Mouse (Mus musculus): ENCODE data around the gene Phf21a.
"Not testable (repeated sequence)": the region's sequence is repeated elsewhere in the genome, so short reads cannot be mapped to it uniquely, and the experiment has no call there.

Phf21a gene

DNA sequence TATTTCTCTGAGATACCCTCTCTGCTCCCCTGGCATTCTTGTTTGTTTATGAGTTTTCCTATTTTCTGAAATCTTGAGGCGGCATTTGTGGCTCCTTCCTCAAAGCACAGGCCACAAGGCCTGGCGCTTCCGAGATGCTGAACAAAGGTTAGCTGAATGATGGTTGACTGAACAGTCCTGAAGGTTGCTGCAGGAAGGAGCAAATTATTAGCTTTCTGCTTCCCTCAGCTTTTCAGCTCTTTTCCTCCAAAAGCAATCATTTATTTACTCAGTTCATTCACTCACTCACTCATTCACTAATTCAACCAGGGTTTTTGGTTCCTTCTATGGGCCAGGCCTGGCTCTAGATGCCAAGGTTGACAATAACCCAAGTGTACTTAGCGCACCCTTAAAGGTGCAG, 10.7 kb upstream of the Phf21a start:
- DNase-seq (ENCODE audit: low spot score in 2 of 2): no peak

DNA sequence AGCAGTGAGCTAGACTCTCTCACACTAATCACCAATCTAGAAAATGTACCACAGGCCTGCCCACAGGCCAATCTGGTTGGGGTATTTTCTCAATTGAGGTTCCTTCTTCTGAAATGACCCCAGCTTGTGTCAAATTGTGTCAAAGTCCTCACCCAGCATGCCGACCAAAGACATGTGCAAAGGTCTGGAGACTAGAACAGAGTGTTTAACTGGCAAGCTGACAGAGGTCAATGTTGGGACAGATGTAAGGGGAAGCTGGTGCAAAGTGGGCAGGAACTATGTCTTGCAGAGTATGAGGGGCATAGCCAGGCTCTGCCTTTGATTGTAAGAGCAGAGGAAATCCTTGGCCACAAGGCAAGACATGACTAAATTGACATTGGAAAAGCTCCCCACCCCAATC, 7.2 kb upstream of the Phf21a start:
- DNase-seq (ENCODE audit: low spot score in 2 of 2): no peak

DNA sequence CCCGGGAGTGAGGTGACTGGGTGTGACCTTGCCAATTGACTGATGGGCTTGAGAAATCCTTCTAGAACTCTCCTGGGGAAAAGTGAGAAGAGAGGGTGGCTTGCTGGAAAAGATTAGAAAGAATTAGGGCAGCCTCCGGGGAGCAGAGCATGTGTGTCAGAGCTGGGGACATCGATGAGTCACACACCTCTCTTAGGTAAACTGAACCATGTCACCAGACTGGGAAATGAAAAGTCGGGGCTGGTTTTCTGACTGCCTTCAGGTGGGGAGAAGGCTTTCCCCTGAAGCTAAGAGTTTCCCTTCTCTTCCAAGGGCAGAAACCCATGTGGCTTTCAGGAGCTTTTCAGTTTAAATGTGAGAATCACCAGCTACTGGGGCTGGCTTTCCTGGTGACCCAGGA, 5.9 kb upstream of the Phf21a start:
- DNase-seq (ENCODE audit: low spot score in 2 of 2): no peak

- peak; percentile 18 to 43 for DNase-seq (ENCODE audit: low spot score in 2 of 2)
Observed at GRCm38 (mm10) chr2:92089782-92090181, 3.1 kb upstream of the Phf21a start.

- DNase-seq (ENCODE audit: low spot score in 2 of 2): not testable (repeated sequence)
Observed at GRCm38 (mm10) chr2:92093503-92093902, 586 bp downstream of the Phf21a start.

- no peak for DNase-seq (ENCODE audit: low spot score in 2 of 2)
Observed at GRCm38 (mm10) chr2:92094078-92094477, 1.2 kb downstream of the Phf21a start.

GRCm38 (mm10) chr2:92100768-92101167, 7.9 kb downstream of the Phf21a start:
- DNase-seq (ENCODE audit: low spot score in 2 of 2): no peak

GRCm38 (mm10) chr2:92124523-92124922, 31.6 kb downstream of the Phf21a start:
- DNase-seq (ENCODE audit: low spot score in 2 of 2): no peak

- no peak for DNase-seq (ENCODE audit: low spot score in 2 of 2)
Observed at GRCm38 (mm10) chr2:92125330-92125729, 32.4 kb downstream of the Phf21a start.

GRCm38 (mm10) chr2:92130071-92130470, 37.2 kb downstream of the Phf21a start:
- no peak for DNase-seq (ENCODE audit: low spot score in 2 of 2)

GRCm38 (mm10) chr2:92138736-92139135, 45.8 kb downstream of the Phf21a start:
- DNase-seq (ENCODE audit: low spot score in 2 of 2): no peak

DNA sequence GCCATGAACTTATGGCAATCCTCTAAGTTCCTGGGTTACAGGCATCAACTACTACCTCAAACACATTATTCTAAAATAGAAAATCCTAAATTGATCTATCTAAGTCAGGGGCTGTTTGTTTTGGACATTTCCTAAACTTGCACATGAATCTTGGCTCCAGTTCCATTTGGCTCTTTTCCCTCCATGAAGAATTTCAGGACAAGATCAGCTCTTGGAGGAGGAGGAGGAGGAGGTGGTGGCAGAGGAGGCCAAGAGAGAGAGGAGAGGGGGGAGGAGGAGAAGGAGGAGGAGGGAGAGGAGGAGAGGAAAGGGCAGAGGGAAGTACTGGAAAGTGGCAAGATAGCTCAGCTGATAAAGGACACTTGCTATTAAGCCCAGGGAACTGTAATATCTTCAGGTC, 46.4 kb downstream of the Phf21a start:
- no peak for DNase-seq (ENCODE audit: low spot score in 2 of 2)

GRCm38 (mm10) chr2:92140383-92140782, 47.5 kb downstream of the Phf21a start:
- no peak for DNase-seq (ENCODE audit: low spot score in 2 of 2)

GRCm38 (mm10) chr2:92141073-92141472, 48.2 kb downstream of the Phf21a start:
- no peak for DNase-seq (ENCODE audit: low spot score in 2 of 2)

- DNase-seq (ENCODE audit: low spot score in 2 of 2): no peak
Observed at GRCm38 (mm10) chr2:92143932-92144331, 51.0 kb downstream of the Phf21a start.

GRCm38 (mm10) chr2:92147925-92148750, 55.2 kb downstream of the Phf21a start:
- DNase-seq (ENCODE audit: low spot score in 2 of 2): not testable (repeated sequence)

- DNase-seq (ENCODE audit: low spot score in 2 of 2): no peak
Observed at GRCm38 (mm10) chr2:92164291-92164690, 71.4 kb downstream of the Phf21a start.

- DNase-seq (ENCODE audit: low spot score in 2 of 2): no peak
Observed at GRCm38 (mm10) chr2:92166950-92167349, 74.0 kb downstream of the Phf21a start.

DNA sequence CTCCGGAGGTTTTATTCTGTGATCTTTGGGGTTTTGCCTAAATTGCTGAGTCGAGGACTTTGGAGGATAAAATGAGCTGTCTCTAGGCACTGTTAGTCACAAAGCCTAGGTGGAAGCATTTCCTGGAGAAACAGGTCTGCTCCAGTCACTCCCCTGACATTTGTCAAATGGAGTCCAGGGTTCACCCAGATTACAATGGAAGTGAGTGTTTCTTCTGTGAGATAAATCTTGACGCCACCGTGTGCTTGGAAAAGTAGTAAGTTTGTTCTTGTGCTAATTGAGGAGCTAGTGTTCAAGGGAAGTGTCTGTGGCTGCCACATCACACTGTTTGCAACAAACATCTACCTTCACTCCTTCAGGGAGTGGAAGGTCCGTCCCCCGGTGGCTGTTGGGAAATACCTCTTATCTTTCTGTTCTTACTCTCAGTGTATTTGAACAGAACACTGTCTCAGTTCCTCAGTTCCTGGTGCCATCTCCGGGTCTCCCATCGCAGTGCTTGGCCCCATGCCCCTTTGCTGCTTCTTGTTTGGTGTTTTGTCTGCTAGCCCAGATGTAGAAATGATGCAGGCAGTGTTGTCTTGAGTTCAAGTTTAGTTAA, 78.2 kb downstream of the Phf21a start:
- DNase-seq (ENCODE audit: low spot score in 2 of 2): no peak

- no peak for DNase-seq (ENCODE audit: low spot score in 2 of 2)
Observed at GRCm38 (mm10) chr2:92172300-92172699, 79.4 kb downstream of the Phf21a start.

DNA sequence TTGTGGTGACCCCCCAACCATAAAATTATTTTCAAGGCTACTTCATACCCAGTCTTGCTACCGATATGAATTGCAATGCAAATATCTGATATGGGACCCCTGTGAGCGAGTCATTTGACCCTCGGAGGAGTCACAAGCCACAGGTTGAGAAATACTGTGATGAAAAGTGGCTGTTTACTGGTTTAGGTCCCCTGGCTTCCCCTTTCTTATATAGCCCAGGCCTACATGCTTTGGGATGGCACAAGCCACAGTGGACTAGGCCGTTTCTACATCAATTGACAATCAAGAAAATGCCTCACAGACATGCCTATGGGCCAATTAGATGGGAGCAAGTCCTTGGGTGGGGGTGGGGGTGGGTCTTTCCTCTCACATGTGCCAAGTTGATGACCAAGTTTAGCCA, 80.3 kb downstream of the Phf21a start:
- no peak for DNase-seq (ENCODE audit: low spot score in 2 of 2)

DNA sequence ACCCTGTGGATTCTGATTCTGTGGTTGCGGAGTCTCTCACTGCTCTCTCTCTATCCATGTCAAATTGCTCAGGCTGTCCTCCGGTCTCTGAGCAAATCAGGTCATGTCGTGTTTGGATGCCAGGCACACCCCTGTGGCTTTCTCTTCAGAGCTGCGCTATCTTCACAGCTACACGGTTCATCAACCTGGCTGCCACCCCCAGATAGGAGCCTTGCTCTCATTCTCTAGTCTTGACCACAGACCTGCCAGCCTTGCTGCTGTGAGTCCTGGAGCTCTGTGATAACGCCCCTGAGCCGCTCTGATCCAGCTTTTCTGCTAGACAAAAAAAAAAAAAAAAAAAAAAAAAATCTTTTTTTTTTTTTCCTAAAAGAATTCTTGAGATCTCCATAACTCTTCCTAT, 81.3 kb downstream of the Phf21a start:
- DNase-seq (ENCODE audit: low spot score in 2 of 2): no peak

DNA sequence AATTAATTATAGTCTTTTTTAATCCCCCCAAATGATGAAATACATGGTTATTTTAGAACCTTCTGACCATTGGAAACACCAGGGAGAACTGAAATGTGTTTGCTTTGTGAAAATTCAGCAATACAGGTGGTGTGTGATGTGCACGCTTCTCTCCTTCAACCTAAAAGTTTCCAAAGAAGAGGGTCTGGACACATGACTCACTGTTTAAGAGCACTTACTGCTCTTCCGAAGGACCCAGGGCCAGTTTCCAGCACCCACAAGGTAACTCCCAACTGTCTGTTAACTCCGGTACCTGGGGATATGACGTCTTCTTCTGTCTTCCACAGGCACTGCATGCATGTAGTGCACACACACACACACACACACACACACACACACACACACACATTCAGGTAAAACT, 82.1 kb downstream of the Phf21a start:
- DNase-seq (ENCODE audit: low spot score in 2 of 2): no peak
